8 mouse cellular contexts compared by ENCODE assay signal in genomic region chr10:123005237-123006185, GRCm38 (mm10).
DNase-seq lines count a peak whose midpoint lies in the region; ATAC-seq and TF ChIP-seq lines count a peak whose summit lies in the region.

No protein-coding gene starts in this region.

- peak; percentile 82 for TF ChIP-seq RAD21 in MEL (IDR thresholded peaks at IDR 0.05; ENCODE audit: low read depth, low read length)

- H3K27ac ChIP-seq in kidney, adult 2 months (ENCODE audit: insufficient read depth, low read depth, low read length): no peak overlapping the region
- no peak overlapping the region for H3K27ac ChIP-seq in MEL (ENCODE audit: control insufficient read depth, low read depth, low read length)
- H3K27ac ChIP-seq in forebrain, embryonic 14.5 days (ENCODE audit: low read depth, low read length): no peak overlapping the region

- H3K4me3 ChIP-seq in kidney, adult 2 months (ENCODE audit: insufficient read depth, low read depth, low read length): no peak overlapping the region
- H3K4me3 ChIP-seq in MEL (ENCODE audit: control insufficient read depth in 1 of 2, insufficient read depth in 1 of 2, low read depth in 2 of 2, low read length in 2 of 2): no peak overlapping the region
- H3K4me3 ChIP-seq in forebrain, embryonic 14.5 days (ENCODE audit: low read depth, low read length): no peak overlapping the region

- no peaks in the 10 kb centered on the region for H3K27me3 ChIP-seq in kidney, adult 2 months (replicated peaks; ENCODE audit: control insufficient read depth, insufficient read depth, low read length)
- no peaks in the 10 kb centered on the region for H3K27me3 ChIP-seq in MEL (ENCODE audit: control insufficient read depth in 1 of 2, insufficient read depth in 2 of 2, low read length in 2 of 2)
- H3K27me3 ChIP-seq in forebrain, embryonic 14.5 days (replicated peaks; ENCODE audit: control insufficient read depth, insufficient read depth, low read length): no peaks in the 10 kb centered on the region

- H3K9me3 ChIP-seq in MEL (replicated peaks; ENCODE audit: insufficient read depth, low read length): no peaks in the 10 kb centered on the region
- no peaks in the 10 kb centered on the region for H3K9me3 ChIP-seq in forebrain, embryonic 14.5 days (replicated peaks; ENCODE audit: control insufficient read depth, low read length)

- no peaks in the 10 kb centered on the region for H3K4me1 ChIP-seq in kidney, adult 2 months (ENCODE audit: control insufficient read depth, insufficient read depth, low read length)
- peaks cover 0 to 6% of the 10 kb centered on the region in 2 experiments; a peak in 1 of 4 replicates for H3K4me1 ChIP-seq in MEL (ENCODE audit: control insufficient read depth in 1 of 2, insufficient read depth in 2 of 2, low read length in 2 of 2)
- no peaks in the 10 kb centered on the region for H3K4me1 ChIP-seq in forebrain, embryonic 14.5 days (ENCODE audit: control insufficient read depth, insufficient read depth, low read length)

- H3K9ac ChIP-seq in MEL (ENCODE audit: control insufficient read depth, low read depth, low read length, poor library complexity, severe bottlenecking): no peak overlapping the region
- no peak overlapping the region for H3K9ac ChIP-seq in forebrain, embryonic 14.5 days (ENCODE audit: low read length)

- H3K36me3 ChIP-seq in kidney, adult 2 months (ENCODE audit: control insufficient read depth, insufficient read depth, low read length): peaks cover 3% of the 10 kb centered on the region
- peaks cover 1 to 12% of the 10 kb centered on the region in 2 experiments; a peak in 3 of 4 replicates for H3K36me3 ChIP-seq in MEL (ENCODE audit: control insufficient read depth in 1 of 2, insufficient read depth in 2 of 2, low read length in 2 of 2)
- H3K36me3 ChIP-seq in forebrain, embryonic 14.5 days (ENCODE audit: control insufficient read depth, insufficient read depth, low read length): peaks cover 68% of the 10 kb centered on the region

- 0 out of 2 replicates have a peak, but pooled peaks have one; percentile 4 for TF ChIP-seq CTCF in kidney, adult 2 months (conservative IDR thresholded peaks at IDR 0.05; ENCODE audit: insufficient read depth, insufficient read length, low read depth, low read length)
- TF ChIP-seq CTCF in MEL (IDR thresholded peaks at IDR 0.05 in 2 of 3, conservative IDR thresholded peaks at IDR 0.05 in 1 of 3; ENCODE audit: control insufficient read depth in 1 of 3, insufficient read depth in 1 of 3, low read depth in 2 of 3, low read length in 3 of 3, poor library complexity in 1 of 3, severe bottlenecking in 1 of 3): peak; percentile 8 to 93 (median 64); a peak in 4 of 6 replicates

- no peaks in the 10 kb centered on the region for H3K79me2 ChIP-seq in MEL (ENCODE audit: control insufficient read depth, insufficient read depth, low read length, poor library complexity)

- peak; percentile 45 for DNase-seq in kidney, adult 2 months
- DNase-seq in kidney, postnatal 14 days: no peak
- peak; percentile 78 for DNase-seq in MEL (ENCODE audit: low read depth, low spot score)
- DNase-seq in forebrain, embryonic 14.5 days (ENCODE audit: low spot score): peak; percentile 90
- DNase-seq in right cerebral cortex, adult 2 months (ENCODE audit: low spot score in 2 of 2): no peak
- no peak for DNase-seq in yolk sac, embryonic 10.5 days (ENCODE audit: low spot score)
- no peak for DNase-seq in natural killer cell, adult 2 months (ENCODE audit: low spot score in 2 of 2)

- TF ChIP-seq EP300 in MEL (IDR thresholded peaks at IDR 0.05; ENCODE audit: low read depth in 1 of 2, low read length in 2 of 2): 0 out of 4 replicates have a peak, but pooled peaks of 1 of the 2 experiments have one; percentile 19

- 88% methylated on average over 20 of the region's 20 CpGs for WGBS in kidney, adult 2 months
- 92% methylated on average over 20 of the region's 20 CpGs for WGBS in forebrain, embryonic 14.5 days

- TF ChIP-seq POLR2A in kidney, adult 2 months (IDR thresholded peaks at IDR 0.05; ENCODE audit: low read depth, low read length): no peak
- TF ChIP-seq POLR2A in MEL (IDR thresholded peaks at IDR 0.05; ENCODE audit: control insufficient read depth in 1 of 2, insufficient read depth in 1 of 2, low read depth in 1 of 2, low read length in 2 of 2, poor library complexity in 1 of 2): no peak

- peak; percentile 60; the same call in 1 of the 2 replicates for ATAC-seq in forebrain, embryonic 14.5 days
- ATAC-seq in megakaryocyte-erythroid progenitor cell, adult 5-6 weeks (replicated peaks; ENCODE audit: low FRiP score, low TSS enrichment, poor library complexity, severe bottlenecking): peak; percentile 69

- no peak overlapping the region for H3K4me2 ChIP-seq in forebrain, embryonic 14.5 days (ENCODE audit: low read length)

TF ChIP-seq in MEL, 35 proteins besides CTCF, POLR2A, EP300 and RAD21:
- TF ChIP-seq MYC (IDR thresholded peaks at IDR 0.05; ENCODE audit: low read depth, low read length): 0 out of 2 replicates have a peak, but pooled peaks have one; percentile 56
- TF ChIP-seq ZC3H11A (IDR thresholded peaks at IDR 0.05; ENCODE audit: low read depth, low read length): peak; percentile 86
- TF ChIP-seq JUND (IDR thresholded peaks at IDR 0.05; ENCODE audit: low read depth, low read length): 0 out of 2 replicates have a peak, but pooled peaks have one; percentile 55
- peak; percentile 98 for TF ChIP-seq ZNF384 (IDR thresholded peaks at IDR 0.05; ENCODE audit: low read depth, low read length)
- TF ChIP-seq HCFC1 (IDR thresholded peaks at IDR 0.05; ENCODE audit: low read depth, low read length): no peak
- peak; percentile 92 for TF ChIP-seq SMC3 (IDR thresholded peaks at IDR 0.05; ENCODE audit: low read depth, low read length)
- no peak for TF ChIP-seq NRF1 (IDR thresholded peaks at IDR 0.05; ENCODE audit: insufficient read depth, low read depth, low read length, poor library complexity, severe bottlenecking)
- TF ChIP-seq ZKSCAN1 (IDR thresholded peaks at IDR 0.05; ENCODE audit: low read depth, low read length): peak; percentile 99
- TF ChIP-seq MAZ (IDR thresholded peaks at IDR 0.05; ENCODE audit: low read depth, low read length): no peak
- no peak for TF ChIP-seq KAT2A (conservative IDR thresholded peaks at IDR 0.05; ENCODE audit: low read depth, low read length)
- TF ChIP-seq ELF1 (IDR thresholded peaks at IDR 0.05; ENCODE audit: low read depth, low read length): no peak
- TF ChIP-seq POLR2AphosphoS5 (IDR thresholded peaks at IDR 0.05; ENCODE audit: borderline replicate concordance, low read depth, low read length): no peak
- no peak for TF ChIP-seq USF1 (IDR thresholded peaks at IDR 0.05; ENCODE audit: low read depth, low read length)
- no peak for TF ChIP-seq CHD1 (IDR thresholded peaks at IDR 0.05; ENCODE audit: low read depth, low read length)
- no peak for TF ChIP-seq RCOR1 (IDR thresholded peaks at IDR 0.05; ENCODE audit: low read depth, low read length)
- TF ChIP-seq ZMIZ1 (IDR thresholded peaks at IDR 0.05; ENCODE audit: low read depth, low read length): no peak
- no peak for TF ChIP-seq MAX (IDR thresholded peaks at IDR 0.05; ENCODE audit: low read length)
- TF ChIP-seq MAFK (IDR thresholded peaks at IDR 0.05; ENCODE audit: borderline replicate concordance, low read depth, low read length): no peak
- TF ChIP-seq SIN3A (IDR thresholded peaks at IDR 0.05; ENCODE audit: low read length): peak; percentile 70
- no peak for TF ChIP-seq TBP (IDR thresholded peaks at IDR 0.05; ENCODE audit: low read depth, low read length)
- TF ChIP-seq MYB (IDR thresholded peaks at IDR 0.05; ENCODE audit: low read depth, low read length): no peak

Comparison
In these comparisons a context has a peak if more than half of its experiments do, and no peak if none do; other contexts are left out.
1. DNase-seq: peak in kidney, adult 2 months (single experiment), MEL (single experiment) and forebrain, embryonic 14.5 days (single experiment); none in kidney, postnatal 14 days (single experiment), right cerebral cortex, adult 2 months (0 of 2), yolk sac, embryonic 10.5 days (single experiment) and natural killer cell, adult 2 months (0 of 2).